Mouse (Mus musculus): ENCODE measurements around the gene Fbxw8. TPM values are rescaled to one million over a fixed set of nuclear protein-coding genes. Genes with fewer than 3 reads are reported as not detected.

The Fbxw8 gene
- polyA plus RNA-seq, 1 experiment from 2014 or later, result 25.2 TPM

GRCm38 (mm10) chr5:118172078-118172723, 16.9 kb upstream of the Fbxw8 start:
- H3K4me2 ChIP-seq (replicated peaks), result peak overlapping the region; percentile 95
- peaks cover 62% of the 10 kb centered on the region for H3K27me3 ChIP-seq
- no peaks in the 10 kb centered on the region for H3K36me3 ChIP-seq
- H3K4me1 ChIP-seq, result peaks cover 32% of the 10 kb centered on the region
- no peak for ATAC-seq (replicated peaks)
- no peaks in the 10 kb centered on the region for H3K9me3 ChIP-seq
- peak overlapping the region; percentile 37 for H3K4me3 ChIP-seq
- no peak overlapping the region for H3K27ac ChIP-seq (replicated peaks)
- WGBS, result under 1% methylated on average over 27 of the region's 27 CpGs
- no peak overlapping the region; the same call in 1 of the 2 replicates for H3K9ac ChIP-seq (replicated peaks)

- H3K36me3 ChIP-seq, result no peaks in the 10 kb centered on the region
- under 1% methylated on average over 34 of the region's 36 CpGs for WGBS
- peak overlapping the region; percentile 32 for H3K9ac ChIP-seq (replicated peaks)
- no peak overlapping the region for H3K27ac ChIP-seq (replicated peaks)
- H3K4me3 ChIP-seq, result peak overlapping the region; percentile 37
- H3K4me1 ChIP-seq, result peaks cover 32% of the 10 kb centered on the region
- H3K9me3 ChIP-seq, result no peaks in the 10 kb centered on the region
- no peak for ATAC-seq (replicated peaks)
- peaks cover 62% of the 10 kb centered on the region for H3K27me3 ChIP-seq
- peak overlapping the region; percentile 95 for H3K4me2 ChIP-seq (replicated peaks)
These were observed 16.4 kb upstream of the Fbxw8 start for GRCm38 (mm10) chr5:118171665-118172064.

GRCm38 (mm10) chr5:118170888-118171529, 15.7 kb upstream of the Fbxw8 start:
- ATAC-seq (replicated peaks), result no peak
- WGBS, result under 1% methylated on average over 25 of the region's 25 CpGs
- H3K27me3 ChIP-seq, result peaks cover 62% of the 10 kb centered on the region

GRCm38 (mm10) chr5:118169222-118170221, 14.3 kb upstream of the Fbxw8 start:
- H3K36me3 ChIP-seq, result no peaks in the 10 kb centered on the region
- peaks cover 55% of the 10 kb centered on the region for H3K27me3 ChIP-seq
- H3K4me2 ChIP-seq (replicated peaks), result peak overlapping the region; percentile 95
- WGBS, result 1% methylated on average over 79 of the region's 117 CpGs
- H3K9me3 ChIP-seq, result no peaks in the 10 kb centered on the region
- peak overlapping the region; percentile 47 for H3K9ac ChIP-seq (replicated peaks)
- H3K27ac ChIP-seq (replicated peaks), result no peak overlapping the region
- peak overlapping the region; percentile 62 for H3K4me3 ChIP-seq
- ATAC-seq (replicated peaks), result peak; percentile 29; the same call in 1 of the 2 replicates
- peaks cover 31% of the 10 kb centered on the region for H3K4me1 ChIP-seq

More at GRCm38 (mm10) chr5:118170888-118171529, 15.7 kb upstream of the Fbxw8 start:
- Histone ChIP-seq H3K4me3 (peak overlapping the region; percentile 37), H3K9ac (replicated peaks) (no peak overlapping the region; the same call in 1 of the 2 replicates), H3K4me1 (peaks cover 32% of the 10 kb centered on the region), H3K36me3 (no peaks in the 10 kb centered on the region), H3K4me2 (replicated peaks) (peak overlapping the region; percentile 95), H3K9me3 (no peaks in the 10 kb centered on the region), H3K27ac (replicated peaks) (no peak overlapping the region)

GRCm38 (mm10) chr5:118167561-118167995, 12.3 kb upstream of the Fbxw8 start:
- H3K9ac ChIP-seq (replicated peaks), result no peak overlapping the region
- peaks cover 29% of the 10 kb centered on the region for H3K4me1 ChIP-seq
- H3K4me3 ChIP-seq, result no peak overlapping the region
- 0 out of 2 replicates have a peak, but pooled peaks have one; percentile 10 for ATAC-seq (replicated peaks)
- no peak overlapping the region for H3K4me2 ChIP-seq (replicated peaks)
- 51% methylated on average over 8 of the region's 8 CpGs for WGBS
- no peak overlapping the region for H3K27ac ChIP-seq (replicated peaks)
- H3K36me3 ChIP-seq, result no peaks in the 10 kb centered on the region
- H3K27me3 ChIP-seq, result peaks cover 42% of the 10 kb centered on the region
- no peaks in the 10 kb centered on the region for H3K9me3 ChIP-seq

GRCm38 (mm10) chr5:118165462-118165861, 10.2 kb upstream of the Fbxw8 start:
- Histone ChIP-seq H3K27me3 (peaks cover 30% of the 10 kb centered on the region), H3K4me1 (peaks cover 11% of the 10 kb centered on the region), H3K9me3 (no peaks in the 10 kb centered on the region), H3K36me3 (no peaks in the 10 kb centered on the region), H3K9ac (replicated peaks) (no peak overlapping the region), H3K4me2 (replicated peaks) (no peak overlapping the region), H3K27ac (replicated peaks) (no peak overlapping the region), H3K4me3 (no peak overlapping the region)
- no peak for ATAC-seq (replicated peaks)

- H3K27me3 ChIP-seq, result peaks cover 33% of the 10 kb centered on the region
- H3K36me3 ChIP-seq, result no peaks in the 10 kb centered on the region
- no peaks in the 10 kb centered on the region for H3K9me3 ChIP-seq
- peaks cover 9% of the 10 kb centered on the region for H3K4me1 ChIP-seq
- no peak for ATAC-seq (replicated peaks)
- no peak within 1 kb of the TSS for H3K4me2 ChIP-seq (replicated peaks)
- no peak within 1 kb of the TSS for H3K27ac ChIP-seq (replicated peaks)
- no peak within 1 kb of the TSS for H3K9ac ChIP-seq (replicated peaks)
- H3K4me3 ChIP-seq, result no peak within 1 kb of the TSS
- WGBS, result 66% methylated on average over 12 of the region's 12 CpGs
These were observed 9.3 kb upstream of the Fbxw8 start, which contains the start of gene Hrk for GRCm38 (mm10) chr5:118164581-118164980. Hrk (plus strand) TSS chr5:118164648.

GRCm38 (mm10) chr5:118160691-118161090, 5.4 kb upstream of the Fbxw8 start:
- Histone ChIP-seq H3K27me3 (peaks cover 14% of the 10 kb centered on the region; the same call in 1 of the 2 replicates), H3K36me3 (no peaks in the 10 kb centered on the region), H3K9me3 (no peaks in the 10 kb centered on the region), H3K4me2 (replicated peaks) (no peak overlapping the region), H3K4me1 (peaks cover 3% of the 10 kb centered on the region; the same call in 1 of the 2 replicates), H3K4me3 (no peak overlapping the region), H3K27ac (replicated peaks) (no peak overlapping the region), H3K9ac (replicated peaks) (no peak overlapping the region)
- WGBS, result 42% methylated on average over 4 of the region's 4 CpGs
- no peak for ATAC-seq (replicated peaks)

- peaks cover 26% of the 10 kb centered on the region for H3K4me1 ChIP-seq
- no peak overlapping the region for H3K9ac ChIP-seq (replicated peaks)
- H3K4me2 ChIP-seq (replicated peaks), result no peak overlapping the region
- no peak overlapping the region for H3K4me3 ChIP-seq
- no peaks in the 10 kb centered on the region for H3K9me3 ChIP-seq
- WGBS, result 58% methylated on average over 4 of the region's 4 CpGs
- no peak overlapping the region for H3K27ac ChIP-seq (replicated peaks)
- H3K27me3 ChIP-seq, result 0 out of 2 replicates have a peak, but pooled peaks cover 9% of the 10 kb centered on the region
- no peak for ATAC-seq (replicated peaks)
- H3K36me3 ChIP-seq, result no peaks in the 10 kb centered on the region
These were observed 1.7 kb upstream of the Fbxw8 start for GRCm38 (mm10) chr5:118156976-118157375.

GRCm38 (mm10) chr5:118155565-118155947, 292 bp upstream of the Fbxw8 start:
- 31% methylated on average over 9 of the region's 9 CpGs for WGBS
- H3K36me3 ChIP-seq, result no peaks in the 10 kb centered on the region
- H3K9ac ChIP-seq (replicated peaks), result peak overlapping the region; percentile 75
- ATAC-seq (replicated peaks), result 0 out of 2 replicates have a peak, but pooled peaks have one; percentile 2
- H3K27ac ChIP-seq (replicated peaks), result no peak overlapping the region; the same call in 1 of the 2 replicates
- peak overlapping the region; percentile 63 for H3K4me3 ChIP-seq
- H3K4me2 ChIP-seq (replicated peaks), result peak overlapping the region; percentile 71
- 0 out of 2 replicates have a peak, but pooled peaks cover 3% of the 10 kb centered on the region for H3K27me3 ChIP-seq
- H3K4me1 ChIP-seq, result peaks cover 26% of the 10 kb centered on the region
- no peaks in the 10 kb centered on the region for H3K9me3 ChIP-seq

GRCm38 (mm10) chr5:118149711-118150110, 5.6 kb downstream of the Fbxw8 start:
- H3K9me3 ChIP-seq, result no peaks in the 10 kb centered on the region

More at GRCm38 (mm10) chr5:118149711-118150110, 5.6 kb downstream of the Fbxw8 start:
- Histone ChIP-seq H3K36me3 (no peaks in the 10 kb centered on the region), H3K4me2 (replicated peaks) (no peak overlapping the region), H3K9ac (replicated peaks) (no peak overlapping the region), H3K27me3 (no peaks in the 10 kb centered on the region), H3K27ac (replicated peaks) (no peak overlapping the region), H3K4me3 (no peak overlapping the region), H3K4me1 (peaks cover 42% of the 10 kb centered on the region)
- WGBS, result 82% methylated on average over 3 of the region's 3 CpGs
- ATAC-seq (replicated peaks), result no peak
